Comparison of ENCODE assay signal across 19 mouse cellular contexts in genomic region chr4:54354391-54354726, GRCm38 (mm10).
A peak's percentile ranks its signal among the peaks of the same experiment; 100 is the strongest.
DNase-seq lines count a peak whose midpoint lies in the region; ATAC-seq lines count a peak whose summit lies in the region.
"Had no signal": no experiment of that assay in that cellular context is flagged by ENCODE, and none has a peak within 500 bp of the region (broad histone marks: within the 10 kb centered on the region; RNA-seq: fewer than 3 reads in every experiment).

No protein-coding gene starts in this region.

- DNase-seq in forebrain, embryonic 10.5 days (ENCODE audit: extremely low spot score, low spot score), result no peak
- DNase-seq in hindbrain, embryonic 14.5 days (ENCODE audit: low spot score), result no peak
- DNase-seq in thymus, postnatal 4 days, result no peak
- DNase-seq in adipocyte (ENCODE audit: low spot score), result no peak
- DNase-seq in spleen, adult 12 weeks (ENCODE audit: low spot score), result no peak
- DNase-seq: adrenal gland, postnatal 14 days; cerebellum, postnatal 36 days; heart, postnatal 4 days; kidney, adult 11 months; kidney, postnatal 10 days; lung, adult 2 months; spleen, adult 18-20 months had no signal

- no peaks in the 10 kb centered on the region for H3K27me3 ChIP-seq in forebrain, embryonic 10.5 days (ENCODE audit: poor library complexity, severe bottlenecking)
- no peaks in the 10 kb centered on the region for H3K27me3 ChIP-seq in forebrain, embryonic 13.5 days
- H3K27me3 ChIP-seq in hindbrain, embryonic 14.5 days (ENCODE audit: control insufficient read depth, insufficient read depth, low read length), result no peaks in the 10 kb centered on the region
- H3K27me3 ChIP-seq in midbrain, embryonic 15.5 days (replicated peaks), result no peaks in the 10 kb centered on the region
- H3K27me3 ChIP-seq: embryonic facial prominence, embryonic 12.5 days; heart, embryonic 12.5 days; stomach, embryonic 15.5 days had no signal

- H3K36me3 ChIP-seq in forebrain, embryonic 10.5 days (replicated peaks), result no peaks in the 10 kb centered on the region
- H3K36me3 ChIP-seq in forebrain, embryonic 13.5 days (ENCODE audit: poor library complexity, severe bottlenecking), result no peaks in the 10 kb centered on the region
- H3K36me3 ChIP-seq in hindbrain, embryonic 14.5 days (replicated peaks; ENCODE audit: control insufficient read depth, insufficient read depth), result no peaks in the 10 kb centered on the region
- no peaks in the 10 kb centered on the region for H3K36me3 ChIP-seq in midbrain, embryonic 15.5 days (replicated peaks)
- H3K36me3 ChIP-seq: embryonic facial prominence, embryonic 12.5 days; heart, embryonic 12.5 days; stomach, embryonic 15.5 days had no signal

- no peaks in the 10 kb centered on the region for H3K9me3 ChIP-seq in forebrain, embryonic 10.5 days
- H3K9me3 ChIP-seq in forebrain, embryonic 13.5 days (replicated peaks), result no peaks in the 10 kb centered on the region
- no peaks in the 10 kb centered on the region for H3K9me3 ChIP-seq in hindbrain, embryonic 14.5 days (ENCODE audit: control insufficient read depth, low read length)
- no peaks in the 10 kb centered on the region for H3K9me3 ChIP-seq in midbrain, embryonic 15.5 days
- H3K9me3 ChIP-seq: embryonic facial prominence, embryonic 12.5 days; heart, embryonic 12.5 days; stomach, embryonic 15.5 days had no signal

- H3K4me1 ChIP-seq in forebrain, embryonic 10.5 days, result peaks cover 14% of the 10 kb centered on the region
- peaks cover 23% of the 10 kb centered on the region for H3K4me1 ChIP-seq in forebrain, embryonic 13.5 days
- H3K4me1 ChIP-seq in hindbrain, embryonic 14.5 days (replicated peaks; ENCODE audit: control insufficient read depth, insufficient read depth, low read length), result peaks cover 10% of the 10 kb centered on the region
- H3K4me1 ChIP-seq in midbrain, embryonic 15.5 days, result no peaks in the 10 kb centered on the region
- H3K4me1 ChIP-seq: embryonic facial prominence, embryonic 12.5 days; stomach, embryonic 15.5 days had no signal

- peak overlapping the region; percentile 73; the same call in 1 of the 2 replicates for H3K27ac ChIP-seq in forebrain, embryonic 10.5 days
- peak overlapping the region; percentile 82 for H3K27ac ChIP-seq in forebrain, embryonic 13.5 days
- H3K27ac ChIP-seq in hindbrain, embryonic 14.5 days, result peak overlapping the region; percentile 77
- H3K27ac ChIP-seq in midbrain, embryonic 15.5 days, result no peak overlapping the region
- H3K27ac ChIP-seq: embryonic facial prominence, embryonic 12.5 days; macrophage; stomach, embryonic 15.5 days had no signal

- H3K4me2 ChIP-seq in forebrain, embryonic 13.5 days, result peak overlapping the region; percentile 2; the same call in 1 of the 2 replicates
- no peak overlapping the region for H3K4me2 ChIP-seq in hindbrain, embryonic 14.5 days (replicated peaks)
- H3K4me2 ChIP-seq in midbrain, embryonic 15.5 days, result no peak overlapping the region
- H3K4me2 ChIP-seq: embryonic facial prominence, embryonic 12.5 days; heart, embryonic 12.5 days; stomach, embryonic 15.5 days had no signal

- H3K9ac ChIP-seq in forebrain, embryonic 13.5 days, result no peak overlapping the region
- no peak overlapping the region for H3K9ac ChIP-seq in hindbrain, embryonic 14.5 days
- H3K9ac ChIP-seq in midbrain, embryonic 15.5 days, result no peak overlapping the region
- H3K9ac ChIP-seq: embryonic facial prominence, embryonic 12.5 days; heart, embryonic 12.5 days; stomach, embryonic 15.5 days had no signal

- 59% methylated on average over 4 of the region's 4 CpGs for WGBS in forebrain, embryonic 10.5 days
- 4% methylated on average over 4 of the region's 4 CpGs for WGBS in forebrain, embryonic 13.5 days
- 9% methylated on average over 4 of the region's 4 CpGs for WGBS in hindbrain, embryonic 14.5 days
- WGBS in midbrain, embryonic 15.5 days, result 11% methylated on average over 4 of the region's 4 CpGs

- no peak overlapping the region for H3K4me3 ChIP-seq in forebrain, embryonic 10.5 days
- no peak overlapping the region for H3K4me3 ChIP-seq in forebrain, embryonic 13.5 days
- no peak overlapping the region for H3K4me3 ChIP-seq in hindbrain, embryonic 14.5 days (replicated peaks; ENCODE audit: low read length)
- H3K4me3 ChIP-seq in midbrain, embryonic 15.5 days, result no peak overlapping the region
- H3K4me3 ChIP-seq: embryonic facial prominence, embryonic 12.5 days; heart, embryonic 12.5 days; stomach, embryonic 15.5 days had no signal

- peak; percentile 95 for ATAC-seq in forebrain, embryonic 13.5 days
- ATAC-seq in hindbrain, embryonic 14.5 days (ENCODE audit: low FRiP score), result peak; percentile 65; the same call in 1 of the 2 replicates
- ATAC-seq in midbrain, embryonic 15.5 days (replicated peaks), result peak; percentile 58; the same call in 1 of the 2 replicates
- ATAC-seq in megakaryocyte, adult 5-6 weeks (ENCODE audit: poor library complexity, severe bottlenecking), result no peak
